Mouse (Mus musculus) lung, embryonic 14.5 days (tissue): ENCODE measurements at regions not wholly inside any gene's neighbourhood (a gene's known extent, or its start where the extent isn't known, plus 50 kb on each side); places are given as distances from the start of the nearest gene placed in this dataset.
A peak's percentile ranks its signal among the peaks of the same experiment; 100 is the strongest.

Experiments
- ATAC-seq: fragments of 200-750 bp; cut with Nextera tagmentation; 2 replicates; pipeline ENCODE4 v1.8.0; 2017; ENCODE audit warnings: mild to moderate bottlenecking, moderate TSS enrichment, moderate library complexity; ENCODE audit not compliant: insufficient read depth
- DNase-seq: peaks from one replicate; pipeline ENCODE4 v3.0.0-alpha.2; 2015
- H3K27ac ChIP-seq: fragments of 300-500 bp; sonication (generic); 2 replicates; pipeline ENCODE4 v1.5.1; 2014; ENCODE audit warnings: low read depth, mild to moderate bottlenecking, moderate library complexity
- H3K27me3 ChIP-seq: fragments of 300-500 bp; sonication (generic); 2 replicates; pipeline ENCODE4 v1.6.1; 2014; ENCODE audit warnings: low read length, control low read depth; ENCODE audit not compliant: insufficient read depth
- H3K36me3 ChIP-seq: fragments of 300-500 bp; sonication (generic); 2 replicates; pipeline ENCODE4 v1.6.1; 2014; ENCODE audit warnings: control low read depth; ENCODE audit not compliant: insufficient read depth
- H3K4me1 ChIP-seq: fragments of 300-500 bp; sonication (generic); 2 replicates; pipeline ENCODE4 v1.6.1; 2014; ENCODE audit warnings: antibody characterized with exemption, control low read depth; ENCODE audit not compliant: insufficient read depth
- H3K4me2 ChIP-seq: fragments of 300-500 bp; sonication (generic); 2 replicates; pipeline ENCODE4 v1.6.1; 2014; ENCODE audit warnings: mild to moderate bottlenecking
- H3K4me3 ChIP-seq: fragments of 300-500 bp; sonication (generic); 2 replicates; pipeline ENCODE4 v1.5.1; 2014; ENCODE audit warnings: low read depth, low read length
- H3K9ac ChIP-seq: fragments of 300-500 bp; sonication (generic); 2 replicates; pipeline ENCODE4 v1.6.1; 2014
- H3K9me3 ChIP-seq: fragments of 300-500 bp; sonication (generic); 2 replicates; pipeline ENCODE4 v1.6.1; 2016; ENCODE audit warnings: low read depth, low read length, control low read depth
- CTCF ChIP-seq: IDR thresholded peaks from 2 replicates; pipeline ENCODE4 v1.5.1; 2016; ENCODE audit warnings: antibody characterized with exemption, low read depth
- WGBS: fragments of 180-500 bp; shearing (Covaris S2); extraction: QIAGEN DNeasy Blood & Tissue Kit; methylation state at CpG from one replicate; pipeline ENCODE4 v1.1.7; 2014; 5-methylcytosine and 5-hydroxymethylcytosine counted together

GRCm38 (mm10) chr9:52591188-52591587, 88.4 kb downstream of the AI593442 start:
- no peak overlapping the region for H3K9ac ChIP-seq
- ATAC-seq: no peak
- H3K27ac ChIP-seq: no peak overlapping the region
- H3K4me2 ChIP-seq: no peak overlapping the region
- H3K36me3 ChIP-seq: no peaks in the 10 kb centered on the region
- no peaks in the 10 kb centered on the region for H3K27me3 ChIP-seq
- DNase-seq: peak; percentile 18
- H3K4me3 ChIP-seq: no peak overlapping the region
- H3K9me3 ChIP-seq: no peaks in the 10 kb centered on the region
- no peaks in the 10 kb centered on the region for H3K4me1 ChIP-seq
- WGBS: 72% methylated on average over 3 of the region's 3 CpGs
- no peak for TF ChIP-seq CTCF

DNA sequence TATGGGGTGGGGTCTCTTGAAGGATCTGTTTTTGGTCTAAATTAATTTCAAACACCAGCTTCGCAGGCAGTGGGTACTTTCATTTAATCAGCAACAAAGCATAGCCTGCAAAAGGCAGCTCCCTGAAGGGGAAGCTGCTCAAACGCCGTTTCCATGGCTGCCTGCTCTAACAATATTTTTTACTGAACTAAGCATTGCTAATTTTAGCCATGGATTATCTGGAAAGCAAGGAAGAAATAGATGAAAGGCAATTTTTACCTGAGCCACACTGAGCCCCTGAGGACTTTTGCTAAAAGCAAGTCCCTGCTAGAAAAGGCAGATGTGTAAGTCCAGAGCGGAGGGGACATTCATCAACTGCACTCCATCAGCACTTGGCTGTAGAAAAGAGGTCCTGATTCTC, 105.5 kb downstream of the AI593442 start:
- Histone ChIP-seq H3K36me3 (no peaks in the 10 kb centered on the region), H3K4me2 (no peak overlapping the region), H3K27me3 (no peaks in the 10 kb centered on the region), H3K9ac (no peak overlapping the region), H3K27ac (no peak overlapping the region), H3K4me3 (no peak overlapping the region), H3K4me1 (no peaks in the 10 kb centered on the region), H3K9me3 (no peaks in the 10 kb centered on the region)
- WGBS: 75% methylated on average over 4 of the region's 4 CpGs
- TF ChIP-seq CTCF: no peak
- DNase-seq: no peak
- ATAC-seq: no peak

DNA sequence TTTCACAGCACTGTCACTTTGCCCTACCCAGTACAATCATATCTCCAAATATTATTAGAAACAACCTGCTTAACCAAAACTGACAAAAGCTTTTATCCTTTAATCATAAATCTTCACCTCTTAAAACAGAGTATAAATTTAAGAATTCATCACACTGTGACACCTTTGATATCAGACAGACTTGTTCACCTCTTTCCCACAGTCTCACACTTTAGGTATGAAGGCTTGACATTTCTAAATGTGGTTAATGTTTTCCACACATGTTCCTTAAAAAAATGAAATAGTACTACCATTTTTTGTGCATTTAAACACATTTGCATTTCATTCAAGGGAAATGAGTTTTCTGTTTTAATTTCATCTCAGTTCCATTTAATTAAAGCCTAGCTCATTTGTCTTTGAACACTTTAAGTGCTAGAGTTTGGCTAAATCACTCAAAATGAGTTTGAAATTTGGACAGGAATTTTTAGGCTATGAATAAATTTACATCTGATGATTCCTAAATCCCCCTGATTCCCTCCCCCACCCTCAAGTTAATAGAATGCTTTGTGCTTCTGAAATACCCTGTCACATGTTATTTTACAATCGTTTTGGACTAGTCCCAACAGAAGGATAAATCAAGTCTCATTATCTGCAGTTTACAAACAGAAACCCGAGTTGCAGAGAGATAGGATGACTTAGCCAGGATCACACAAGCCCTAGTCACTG, 127.9 kb downstream of the AI593442 start:
- 23% methylated on average over 2 of the region's 2 CpGs for WGBS
- Histone ChIP-seq H3K4me1 (no peaks in the 10 kb centered on the region), H3K4me3 (no peak overlapping the region), H3K9ac (no peak overlapping the region), H3K27ac (no peak overlapping the region), H3K27me3 (no peaks in the 10 kb centered on the region), H3K4me2 (no peak overlapping the region), H3K9me3 (no peaks in the 10 kb centered on the region), H3K36me3 (no peaks in the 10 kb centered on the region)
- DNase-seq (peak; percentile 18), ATAC-seq (no peak)
- TF ChIP-seq CTCF: no peak

- H3K9ac ChIP-seq: no peak overlapping the region
- 41% methylated on average over 2 of the region's 2 CpGs for WGBS
- no peaks in the 10 kb centered on the region for H3K36me3 ChIP-seq
- DNase-seq (no peak), ATAC-seq (no peak)
- H3K4me1 ChIP-seq: no peaks in the 10 kb centered on the region
- no peak overlapping the region for H3K27ac ChIP-seq
- no peak overlapping the region for H3K4me3 ChIP-seq
- H3K9me3 ChIP-seq: no peaks in the 10 kb centered on the region
- no peak for TF ChIP-seq CTCF
- H3K4me2 ChIP-seq: no peak overlapping the region
- H3K27me3 ChIP-seq: no peaks in the 10 kb centered on the region
Measured at GRCm38 (mm10) chr9:52546071-52546470, 133.5 kb downstream of the AI593442 start.

GRCm38 (mm10) chr9:52539086-52539485, 140.5 kb downstream of the AI593442 start:
- H3K27ac ChIP-seq: no peak overlapping the region
- WGBS: 78% methylated on average over 3 of the region's 3 CpGs
- DNase-seq (no peak), ATAC-seq (no peak)
- H3K4me2 ChIP-seq: no peak overlapping the region
- TF ChIP-seq CTCF: no peak
- H3K9ac ChIP-seq: no peak overlapping the region
- H3K9me3 ChIP-seq: no peaks in the 10 kb centered on the region
- no peaks in the 10 kb centered on the region for H3K36me3 ChIP-seq
- no peak overlapping the region for H3K4me3 ChIP-seq
- H3K4me1 ChIP-seq: no peaks in the 10 kb centered on the region
- H3K27me3 ChIP-seq: no peaks in the 10 kb centered on the region

DNA sequence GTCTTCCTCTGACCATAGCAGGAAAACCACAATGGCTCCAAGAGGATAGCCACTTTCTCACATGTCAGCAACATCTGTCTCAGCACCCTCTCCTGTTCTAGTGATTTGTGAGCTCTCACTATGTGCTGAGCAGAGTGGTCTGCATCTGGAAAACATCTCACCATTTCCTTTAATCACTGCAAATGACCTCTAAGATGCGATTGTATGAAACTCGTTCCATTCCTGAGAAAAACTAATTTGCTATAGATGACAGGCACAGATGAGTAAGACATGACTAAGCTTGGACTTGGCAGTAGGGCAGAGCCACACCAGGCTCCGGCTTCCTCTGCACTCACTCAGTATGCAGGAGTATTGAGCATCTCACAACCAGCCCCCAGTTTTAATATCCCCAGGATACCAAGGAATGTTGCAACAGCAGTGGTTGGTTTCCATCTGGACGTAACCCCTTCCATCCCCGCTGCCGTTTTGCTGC, 150.1 kb downstream of the AI593442 start:
- no peaks in the 10 kb centered on the region for H3K9me3 ChIP-seq
- no peaks in the 10 kb centered on the region for H3K36me3 ChIP-seq
- no peak overlapping the region for H3K4me3 ChIP-seq
- no peaks in the 10 kb centered on the region for H3K27me3 ChIP-seq
- TF ChIP-seq CTCF: no peak
- no peak overlapping the region for H3K27ac ChIP-seq
- WGBS: 76% methylated on average over 6 of the region's 6 CpGs
- H3K4me2 ChIP-seq: no peak overlapping the region
- ATAC-seq (no peak), DNase-seq (no peak)
- no peaks in the 10 kb centered on the region for H3K4me1 ChIP-seq
- no peak overlapping the region for H3K9ac ChIP-seq

DNA sequence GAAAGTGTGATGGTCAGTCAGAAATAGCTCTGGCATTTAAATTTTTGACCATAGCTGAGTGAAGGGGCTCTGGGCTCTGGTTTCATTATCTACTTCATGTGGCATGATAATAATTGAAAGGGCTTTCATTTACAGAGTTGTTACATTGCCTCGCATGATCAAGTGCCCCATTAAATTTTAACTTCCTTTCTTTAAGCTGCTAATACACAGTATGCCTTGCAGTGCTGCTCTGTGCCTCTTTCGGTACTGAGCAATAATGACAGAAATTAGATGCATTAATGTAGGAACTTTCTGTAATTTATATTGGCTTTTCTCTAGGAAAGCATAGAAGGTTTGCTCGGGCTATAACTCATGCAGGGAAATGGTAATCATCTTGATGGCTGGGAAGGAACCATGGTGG, 179.1 kb downstream of the AI593442 start:
- H3K9ac ChIP-seq: no peak overlapping the region
- no peaks in the 10 kb centered on the region for H3K36me3 ChIP-seq
- ATAC-seq (no peak), DNase-seq (no peak)
- H3K27me3 ChIP-seq: no peaks in the 10 kb centered on the region
- TF ChIP-seq CTCF: no peak
- peaks cover 5% of the 10 kb centered on the region; the same call in 1 of the 2 replicates for H3K9me3 ChIP-seq
- no peak overlapping the region for H3K27ac ChIP-seq
- H3K4me2 ChIP-seq: no peak overlapping the region
- no peak overlapping the region for H3K4me3 ChIP-seq
- H3K4me1 ChIP-seq: no peaks in the 10 kb centered on the region
- WGBS: 83% methylated on average over 3 of the region's 3 CpGs
